Mouse (Mus musculus) embryonic facial prominence, embryonic 14.5 days (tissue): ENCODE data around the gene Olfr802. TPM values are rescaled to one million over a fixed set of nuclear protein-coding genes. Genes with fewer than 3 reads are reported as not detected.

Experiments
- ATAC-seq: fragments of 200-750 bp; cut with Nextera tagmentation; 2 replicates; pipeline ENCODE4 v1.8.0; 2017; ENCODE audit warnings: low read depth, moderate number of reproducible peaks, moderate TSS enrichment
- DNase-seq: peaks from one replicate; pipeline ENCODE4 v3.0.0-alpha.2; 2015; ENCODE audit warnings: low spot score
- H3K27ac ChIP-seq: fragments of 300-500 bp; sonication (generic); replicated peaks from 2 replicates; pipeline ENCODE4 v1.5.1; 2014; ENCODE audit warnings: low read depth, mild to moderate bottlenecking, low read length, moderate library complexity
- H3K27me3 ChIP-seq: fragments of 300-500 bp; sonication (generic); replicated peaks from 2 replicates; pipeline ENCODE4 v1.6.1; 2014; ENCODE audit warnings: low read length; ENCODE audit not compliant: control insufficient read depth, insufficient read depth
- H3K36me3 ChIP-seq: fragments of 300-500 bp; sonication (generic); 2 replicates; pipeline ENCODE4 v1.6.1; 2014; ENCODE audit warnings: low read length, mixed read lengths; ENCODE audit not compliant: control insufficient read depth, insufficient read depth
- H3K4me1 ChIP-seq: fragments of 300-500 bp; sonication (generic); 2 replicates; pipeline ENCODE4 v1.6.1; 2014; ENCODE audit warnings: antibody characterized with exemption, low read length; ENCODE audit not compliant: control insufficient read depth, insufficient read depth
- H3K4me2 ChIP-seq: fragments of 300-500 bp; sonication (generic); 2 replicates; pipeline ENCODE4 v1.6.1; 2014; ENCODE audit warnings: low read depth, mild to moderate bottlenecking, low read length, moderate library complexity, mixed read lengths
- H3K4me3 ChIP-seq: fragments of 300-500 bp; sonication (generic); 2 replicates; pipeline ENCODE4 v1.5.1; 2014; ENCODE audit warnings: low read depth, mild to moderate bottlenecking, low read length
- H3K9ac ChIP-seq: fragments of 300-500 bp; sonication (generic); 2 replicates; pipeline ENCODE4 v1.6.1; 2014; ENCODE audit warnings: low read depth, mild to moderate bottlenecking, low read length, moderate library complexity, mixed read lengths
- H3K9me3 ChIP-seq: fragments of 300-500 bp; sonication (generic); 2 replicates; pipeline ENCODE4 v1.6.1; 2016; ENCODE audit warnings: low read length; ENCODE audit not compliant: control insufficient read depth
- WGBS: fragments of 180-500 bp; shearing (Covaris S2); extraction: QIAGEN DNeasy Blood & Tissue Kit; methylation state at CpG from one replicate; pipeline ENCODE4 v1.1.7; 2014; 5-methylcytosine and 5-hydroxymethylcytosine counted together
- polyA plus RNA-seq: library from polyadenylated mRNA; unstranded; fragments of >200 nt; fragmentation: Nextera tagmentation; extraction: Ambion mirVana; gene quantifications from 2 replicates; pipeline ENCODE4 v1.2.1, GENCODE M21; 2014

The Olfr802 gene
- polyA plus RNA-seq: not detected in 2 replicates

DNA sequence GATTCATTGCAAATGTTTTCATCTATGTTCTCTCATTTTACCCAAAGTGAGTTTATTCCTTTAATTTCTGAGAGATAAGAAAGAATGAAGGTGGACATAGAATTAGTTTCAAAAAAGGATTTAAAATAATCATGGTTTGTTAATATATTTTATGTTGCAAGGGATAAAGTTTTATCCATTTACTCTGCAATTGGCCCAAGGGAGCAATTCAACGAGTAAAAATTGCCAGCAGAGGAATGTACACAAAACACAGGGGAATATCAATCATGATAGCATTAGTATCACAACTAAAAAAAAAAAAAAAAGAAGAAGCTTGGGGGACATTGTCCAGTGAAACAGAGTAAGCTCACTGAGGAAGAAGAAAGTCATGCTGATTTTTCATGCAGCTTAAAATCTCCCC, at the start of gene Olfr802:
Olfr802 (minus strand) TSS at position 101 of the 400 bp plus-strand sequence.
- Histone ChIP-seq H3K9me3 (no peaks in the 10 kb centered on the region), H3K4me3 (no peak within 1 kb of the TSS), H3K27me3 (no peaks in the 10 kb centered on the region), H3K4me1 (no peaks in the 10 kb centered on the region), H3K36me3 (no peaks in the 10 kb centered on the region), H3K9ac (no peak within 1 kb of the TSS), H3K4me2 (no peak within 1 kb of the TSS), H3K27ac (no peak within 1 kb of the TSS)
- 55% methylated on average over 1 of the region's 1 CpGs for WGBS
- ATAC-seq (no peak), DNase-seq (no peak)

DNA sequence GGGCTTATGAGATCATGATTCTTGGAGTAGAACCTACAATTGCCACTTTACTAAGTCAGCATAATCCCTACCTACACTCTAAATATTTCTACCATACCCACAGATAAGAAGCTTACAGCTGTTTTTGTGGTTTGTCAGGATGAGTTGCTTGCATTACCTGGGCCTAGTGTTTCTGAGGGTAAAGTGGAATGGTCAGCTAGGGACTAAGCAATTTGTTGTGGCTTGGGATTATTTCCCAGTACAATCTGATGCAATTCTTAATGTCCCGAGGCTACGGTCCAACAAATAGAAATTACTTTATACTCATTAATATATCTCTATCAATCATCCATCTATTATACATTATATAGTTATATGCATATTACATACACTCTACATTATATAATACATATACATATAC, 41.3 kb upstream of the Olfr802 start, which contains the start of gene Olfr805:
Olfr805 (minus strand) TSS at position 101 of the 400 bp plus-strand sequence.
- ATAC-seq: no peak
- WGBS: 84% methylated on average over 2 of the region's 2 CpGs

DNA sequence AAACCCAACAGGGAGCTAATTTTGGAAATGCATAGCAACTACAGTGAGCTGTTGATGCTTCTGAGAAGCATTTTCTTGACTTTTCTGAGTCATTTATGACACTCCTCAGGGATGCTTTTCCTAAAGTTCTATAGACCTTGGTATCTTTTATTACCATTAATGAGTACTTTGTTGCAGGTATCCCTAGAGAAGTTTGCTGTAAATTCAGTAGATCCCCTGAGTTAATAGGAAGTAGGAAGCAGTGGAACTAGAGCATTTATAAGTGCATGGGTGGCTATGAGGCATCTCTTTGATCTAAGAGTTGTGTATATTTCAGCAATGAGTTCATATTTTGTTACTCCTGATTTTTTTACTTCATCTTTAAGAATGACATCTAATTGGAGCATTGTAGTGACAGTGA, 14.9 kb upstream of the Olfr802 start, which contains the start of gene Olfr804:
Olfr804 (plus strand) TSS at position 301 of the 400 bp plus-strand sequence.
- H3K4me2 ChIP-seq: no peak within 1 kb of the TSS
- H3K4me3 ChIP-seq: no peak within 1 kb of the TSS
- H3K36me3 ChIP-seq: no peaks in the 10 kb centered on the region
- H3K27ac ChIP-seq: no peak within 1 kb of the TSS
- ATAC-seq: no peak
- no peaks in the 10 kb centered on the region for H3K27me3 ChIP-seq
- H3K4me1 ChIP-seq: no peaks in the 10 kb centered on the region
- H3K9me3 ChIP-seq: no peaks in the 10 kb centered on the region
- no peak for DNase-seq
- H3K9ac ChIP-seq: no peak within 1 kb of the TSS

More for the DNA sequence above, 41.3 kb upstream of the Olfr802 start, which contains the start of gene Olfr805:
- Histone ChIP-seq H3K27me3 (no peaks in the 10 kb centered on the region), H3K9me3 (no peaks in the 10 kb centered on the region), H3K27ac (no peak within 1 kb of the TSS), H3K36me3 (no peaks in the 10 kb centered on the region), H3K4me1 (no peaks in the 10 kb centered on the region), H3K9ac (no peak within 1 kb of the TSS), H3K4me3 (no peak within 1 kb of the TSS), H3K4me2 (no peak within 1 kb of the TSS)
- no peak for DNase-seq

DNA sequence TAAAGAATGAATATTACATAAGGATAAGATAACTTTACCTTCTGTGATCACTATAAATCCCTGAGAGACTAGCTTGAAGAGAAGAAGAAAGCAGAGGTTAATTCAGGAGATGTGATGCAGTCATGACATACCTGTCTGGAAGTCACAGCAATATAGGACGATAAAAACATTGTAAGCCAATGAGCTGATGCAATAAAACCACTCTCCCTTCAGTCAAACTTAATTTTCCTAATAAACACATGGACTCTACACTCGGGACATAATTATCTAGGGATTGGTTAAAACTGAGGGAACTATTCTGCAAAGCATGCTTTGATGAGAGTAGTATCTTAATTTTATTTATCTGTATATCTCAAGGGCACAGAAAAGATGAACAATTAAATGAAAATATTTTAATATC, 6.2 kb upstream of the Olfr802 start, which contains the start of gene Olfr803:
Olfr803 (minus strand) TSS at position 101 of the 400 bp plus-strand sequence.
- Histone ChIP-seq H3K9ac (no peak within 1 kb of the TSS), H3K9me3 (no peaks in the 10 kb centered on the region), H3K4me3 (no peak within 1 kb of the TSS), H3K4me1 (no peaks in the 10 kb centered on the region), H3K4me2 (no peak within 1 kb of the TSS), H3K27me3 (no peaks in the 10 kb centered on the region), H3K36me3 (no peaks in the 10 kb centered on the region), H3K27ac (no peak within 1 kb of the TSS)
- WGBS: 70% methylated on average over 2 of the region's 2 CpGs
- ATAC-seq: no peak
- no peak for DNase-seq

GRCm38 (mm10) chr10:129673765-129674164, 14.2 kb downstream of the Olfr802 start, which contains the start of gene Olfr801:
Gene Olfr801 (minus strand): TSS chr10:129673865.
- H3K9ac ChIP-seq: no peak within 1 kb of the TSS
- H3K4me1 ChIP-seq: no peaks in the 10 kb centered on the region
- no peak within 1 kb of the TSS for H3K4me3 ChIP-seq
- H3K27me3 ChIP-seq: no peaks in the 10 kb centered on the region
- H3K9me3 ChIP-seq: no peaks in the 10 kb centered on the region
- DNase-seq (no peak), ATAC-seq (no peak)
- WGBS: 76% methylated on average over 1 of the region's 1 CpGs
- no peak within 1 kb of the TSS for H3K27ac ChIP-seq
- H3K36me3 ChIP-seq: no peaks in the 10 kb centered on the region
- H3K4me2 ChIP-seq: no peak within 1 kb of the TSS

GRCm38 (mm10) chr10:129657394-129657793, 30.6 kb downstream of the Olfr802 start, which contains the start of gene Olfr800:
Gene Olfr800 (plus strand): TSS chr10:129657694.
- no peak within 1 kb of the TSS for H3K9ac ChIP-seq
- ATAC-seq (no peak), DNase-seq (no peak)
- H3K27me3 ChIP-seq: no peaks in the 10 kb centered on the region
- no peaks in the 10 kb centered on the region for H3K36me3 ChIP-seq
- no peak within 1 kb of the TSS for H3K27ac ChIP-seq
- H3K9me3 ChIP-seq: no peaks in the 10 kb centered on the region
- no peak within 1 kb of the TSS for H3K4me2 ChIP-seq
- no peak within 1 kb of the TSS for H3K4me3 ChIP-seq
- no peaks in the 10 kb centered on the region for H3K4me1 ChIP-seq

DNA sequence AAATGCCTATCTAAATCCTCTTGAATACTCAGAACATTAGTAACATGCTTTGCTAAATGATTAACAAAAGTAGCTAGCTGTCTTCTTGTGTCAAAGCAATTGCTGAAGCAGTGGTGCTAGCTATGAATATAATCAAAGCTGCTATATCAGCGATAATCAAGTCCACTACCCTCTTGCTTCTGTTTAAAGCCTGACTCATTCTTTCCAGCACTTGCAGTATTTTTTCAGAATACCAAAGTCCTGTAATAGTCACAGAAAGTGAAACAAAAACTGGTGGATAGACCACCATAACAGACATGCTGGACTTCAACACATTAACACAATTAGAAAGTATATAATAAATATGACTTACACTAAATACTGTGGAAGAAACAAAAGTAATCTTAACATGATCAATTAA, 36.2 kb downstream of the Olfr802 start:
- Histone ChIP-seq H3K4me3 (no peak overlapping the region), H3K4me2 (no peak overlapping the region), H3K36me3 (no peaks in the 10 kb centered on the region), H3K4me1 (no peaks in the 10 kb centered on the region), H3K27ac (no peak overlapping the region), H3K27me3 (no peaks in the 10 kb centered on the region), H3K9me3 (no peaks in the 10 kb centered on the region), H3K9ac (no peak overlapping the region)
- DNase-seq (no peak), ATAC-seq (no peak)
- WGBS: 89% methylated on average over 1 of the region's 1 CpGs

DNA sequence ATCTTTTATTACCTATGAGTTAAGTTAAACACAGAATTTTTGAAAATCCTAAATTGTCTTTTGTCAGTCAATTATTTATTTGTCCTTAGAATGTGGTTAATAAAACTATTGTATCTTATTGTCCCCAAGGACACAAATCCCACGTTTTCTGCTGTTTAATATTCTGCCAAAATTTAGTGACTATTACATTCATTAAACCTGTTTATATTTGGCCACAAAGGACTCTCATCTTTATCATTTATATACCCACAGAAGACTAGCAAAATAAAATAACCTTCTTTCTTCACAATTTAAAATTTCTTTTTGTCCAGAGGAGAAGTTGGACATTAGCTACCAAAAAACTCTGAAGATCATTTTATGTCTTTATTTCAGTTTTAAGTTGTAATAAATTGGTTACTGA, 50.8 kb downstream of the Olfr802 start, which contains the start of gene Olfr799:
Olfr799 (plus strand) TSS at position 301 of the 400 bp plus-strand sequence.
- no peaks in the 10 kb centered on the region for H3K9me3 ChIP-seq

GRCm38 (mm10) chr10:129627834-129628233, 60.1 kb downstream of the Olfr802 start, which contains the start of gene Olfr798:
Gene Olfr798 (minus strand): TSS chr10:129627934.
- no peak within 1 kb of the TSS for H3K9ac ChIP-seq
- H3K36me3 ChIP-seq: no peaks in the 10 kb centered on the region
- H3K27ac ChIP-seq: no peak within 1 kb of the TSS
- no peak for DNase-seq
- no peaks in the 10 kb centered on the region for H3K27me3 ChIP-seq
- no peaks in the 10 kb centered on the region for H3K9me3 ChIP-seq
- H3K4me2 ChIP-seq: no peak within 1 kb of the TSS
- WGBS: 76% methylated on average over 1 of the region's 1 CpGs
- no peak for ATAC-seq
- H3K4me3 ChIP-seq: no peak within 1 kb of the TSS
- no peaks in the 10 kb centered on the region for H3K4me1 ChIP-seq

More for the DNA sequence above, 50.8 kb downstream of the Olfr802 start, which contains the start of gene Olfr799:
- Histone ChIP-seq H3K4me1 (no peaks in the 10 kb centered on the region), H3K27ac (no peak within 1 kb of the TSS), H3K36me3 (no peaks in the 10 kb centered on the region), H3K4me3 (no peak within 1 kb of the TSS), H3K9ac (no peak within 1 kb of the TSS), H3K27me3 (no peaks in the 10 kb centered on the region), H3K4me2 (no peak within 1 kb of the TSS)
- 27% methylated on average over 1 of the region's 1 CpGs for WGBS
- DNase-seq: no peak
- no peak for ATAC-seq
